Mouse (Mus musculus) megakaryocyte, adult 5-6 weeks (primary cell): ENCODE data around the gene Cela2a. TPM values are rescaled to one million over a fixed set of nuclear protein-coding genes. Genes with fewer than 3 reads are reported as not detected.
A peak's percentile ranks its signal among the peaks of the same experiment; 100 is the strongest.

Source experiments
- ATAC-seq: 2 replicates; pipeline ENCODE4 v1.8.0; 2016; ENCODE audit warnings: mild to moderate bottlenecking, inconsistent platforms; ENCODE audit not compliant: poor library complexity, severe bottlenecking
- total RNA-seq, 2 experiments: library from RNA; stranded (forward) in 1 of 2; stranded (reverse) in 1 of 2; fragments of 153-499, 151-499 nt in 1 of 2; fragments of 221-1000, 200-1000 nt in 1 of 2; gene quantifications; 2 replicates each; pipeline versions ENCODE4 v1.2.3 to v1.2.4; 2015 to 2017

The Cela2a gene
- total RNA-seq (2015) (not detected in 2 replicates), total RNA-seq (2017) (not detected in 2 replicates)

DNA sequence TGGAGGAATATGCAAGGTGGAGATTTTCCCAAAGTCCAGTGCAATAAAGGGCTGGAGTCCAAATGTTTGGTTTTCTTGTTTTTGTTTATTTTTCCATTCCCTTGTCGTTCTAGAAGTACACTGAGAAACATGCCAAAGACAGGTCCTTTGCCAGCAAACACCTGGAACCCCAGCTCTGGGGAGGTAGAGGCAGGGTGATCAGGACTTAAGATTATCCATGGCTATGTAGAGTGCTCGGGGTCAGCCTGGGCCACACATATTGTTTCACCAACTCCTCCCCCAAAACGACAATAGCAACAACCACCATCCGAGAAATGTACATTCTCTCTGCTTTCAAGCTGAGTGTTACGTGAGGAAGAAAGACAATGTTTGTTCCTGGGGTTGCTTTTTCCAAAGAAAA is at the start of gene Cela2a:
Cela2a (minus strand) TSS at position 101 of the 400 bp plus-strand sequence.
- no peak for ATAC-seq

DNA sequence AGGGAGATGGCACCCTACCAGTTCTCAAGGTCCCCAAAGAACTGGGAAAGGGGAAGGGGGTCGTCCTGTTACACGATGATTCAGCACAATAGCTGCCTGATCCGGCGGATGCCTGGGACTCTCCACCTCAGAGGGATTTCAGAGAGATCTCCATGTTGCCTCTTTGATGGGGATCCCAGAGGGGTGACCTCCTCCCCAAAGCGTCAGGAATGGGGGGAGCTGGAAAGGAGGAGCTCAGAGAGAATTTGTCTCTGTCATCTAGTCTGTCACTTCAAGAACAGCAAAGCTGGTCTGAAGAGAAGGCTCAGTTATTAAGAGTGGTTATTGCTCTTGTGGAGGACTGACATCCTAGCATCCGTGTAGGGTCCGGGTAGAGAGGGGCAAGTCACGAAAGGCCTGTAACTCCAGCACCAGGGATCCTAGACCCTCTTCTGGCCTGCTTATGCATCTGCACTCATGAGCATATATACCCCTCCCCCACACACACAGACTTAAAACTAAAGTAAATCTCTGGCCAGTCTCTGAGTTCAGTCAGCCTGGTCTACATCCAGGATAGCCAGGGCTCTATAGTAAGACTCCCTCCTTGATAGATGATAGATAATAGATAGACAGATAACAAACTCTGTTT is 49.6 kb upstream of the Cela2a start:
- ATAC-seq, result no peak

DNA sequence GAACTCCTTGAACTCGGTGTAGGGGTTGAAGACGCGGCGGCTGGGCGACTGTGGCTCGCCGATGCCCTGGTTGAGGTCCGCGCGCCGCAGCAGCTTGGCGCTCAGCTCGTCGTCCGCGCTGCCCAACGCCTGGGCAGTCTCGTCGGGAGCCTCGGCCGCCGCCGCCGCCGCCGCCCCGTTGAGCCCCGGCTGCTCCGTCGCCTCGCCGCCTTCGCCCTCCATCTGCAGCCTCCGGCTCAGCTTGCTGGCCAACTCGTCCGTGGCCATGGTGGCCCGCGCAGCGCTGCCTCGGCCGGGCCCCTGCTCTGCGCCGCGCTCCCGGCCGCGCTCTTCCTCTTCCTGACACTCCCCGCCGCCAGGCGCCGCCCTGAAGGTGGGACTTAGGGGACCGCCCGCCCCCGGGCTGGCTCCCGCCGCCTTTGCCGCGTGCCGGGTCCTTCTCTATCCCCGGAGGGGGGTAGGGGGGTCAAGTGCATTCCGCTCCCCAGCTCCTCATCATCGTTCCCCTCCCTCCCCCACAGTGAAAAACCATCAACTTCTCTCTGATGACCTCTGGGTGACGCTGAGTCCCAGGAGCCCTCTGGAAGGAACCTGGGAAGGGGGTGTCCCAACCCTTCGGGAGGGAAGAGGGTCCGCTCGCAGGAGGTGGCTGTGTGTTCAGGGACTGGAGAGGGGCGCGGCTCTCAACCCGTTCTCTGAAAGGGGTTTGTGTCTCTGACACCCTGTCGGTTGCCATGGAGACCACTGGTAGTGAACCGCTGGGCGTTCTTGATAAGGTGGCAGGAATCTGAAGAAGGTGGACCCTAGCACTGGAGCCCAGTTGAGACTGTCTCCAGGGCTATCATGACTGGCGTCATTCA is 48.9 kb upstream of the Cela2a start, which contains the start of gene Efhd2:
Efhd2 (minus strand) TSS at position 320 of the 860 bp plus-strand sequence.
- peak; percentile 76 for ATAC-seq

DNA sequence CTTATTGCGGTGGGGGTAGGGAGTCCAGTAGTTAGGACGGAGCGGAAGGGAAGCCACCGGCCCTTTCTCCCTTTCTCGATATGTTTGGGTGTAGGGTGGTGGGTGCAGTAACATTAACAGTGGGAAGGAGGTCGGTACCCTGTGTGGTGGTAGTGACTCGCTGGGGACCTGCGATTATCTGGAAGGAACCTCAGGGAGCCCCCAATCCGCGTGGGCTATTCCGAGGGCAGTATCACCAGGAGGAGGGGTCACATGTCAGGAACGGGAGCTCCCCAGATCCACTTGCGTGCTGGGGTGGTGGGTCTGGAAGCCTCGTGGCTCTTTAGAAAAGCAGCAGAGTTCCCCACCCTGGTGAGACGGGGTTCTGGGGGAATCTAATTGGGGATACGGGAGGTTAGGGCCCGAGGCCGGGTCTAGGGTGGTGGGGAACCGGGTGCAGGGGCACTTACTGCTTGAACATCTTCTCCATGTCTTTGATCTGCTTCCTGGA is 48.2 kb upstream of the Cela2a start:
- ATAC-seq, result no peak

- no peak for ATAC-seq
Observed at GRCm38 (mm10) chr4:141872977-141873376, 47.0 kb upstream of the Cela2a start.

DNA sequence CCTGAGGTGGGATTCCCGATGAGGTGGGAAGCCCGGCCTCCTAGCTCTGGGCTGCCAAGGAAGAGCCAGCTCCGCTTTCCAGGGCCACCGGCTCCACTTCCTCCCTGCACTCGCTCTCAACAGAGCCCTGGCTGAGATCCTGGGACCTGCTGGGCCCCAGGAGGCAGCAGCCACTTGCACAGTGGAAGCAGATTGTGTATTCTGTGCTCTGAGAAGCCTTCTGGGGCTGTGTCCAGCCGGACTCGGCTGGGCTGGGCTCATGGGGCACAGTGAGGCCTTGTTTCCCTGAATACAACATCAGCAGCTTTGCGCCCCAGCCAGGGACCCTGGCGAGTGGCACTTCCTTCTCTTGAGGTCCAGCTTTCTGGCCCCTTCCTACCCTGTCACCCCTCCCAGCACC is 45.9 kb upstream of the Cela2a start:
- ATAC-seq, result no peak

DNA sequence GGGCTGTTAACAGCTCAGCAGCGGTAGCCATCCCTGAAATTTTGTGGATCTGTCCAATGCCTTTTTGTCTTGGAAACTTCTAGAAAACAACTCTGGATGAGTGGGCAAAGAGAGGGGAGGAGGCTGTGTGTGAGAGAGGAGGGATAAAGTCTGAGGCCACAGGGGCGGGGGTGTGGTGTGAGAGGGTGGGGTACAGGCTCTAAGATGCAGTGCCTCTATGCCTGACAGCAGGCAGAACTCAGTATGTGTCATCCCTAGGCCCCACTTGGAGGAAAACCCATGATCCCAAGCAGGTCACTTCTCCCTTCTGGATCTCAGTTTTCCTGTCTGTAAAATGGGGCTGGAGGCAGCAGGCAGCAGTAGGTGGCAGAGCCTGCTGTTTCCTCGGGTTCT is 45.4 kb upstream of the Cela2a start:
- ATAC-seq, result 0 out of 2 replicates have a peak, but pooled peaks have one; percentile 5

DNA sequence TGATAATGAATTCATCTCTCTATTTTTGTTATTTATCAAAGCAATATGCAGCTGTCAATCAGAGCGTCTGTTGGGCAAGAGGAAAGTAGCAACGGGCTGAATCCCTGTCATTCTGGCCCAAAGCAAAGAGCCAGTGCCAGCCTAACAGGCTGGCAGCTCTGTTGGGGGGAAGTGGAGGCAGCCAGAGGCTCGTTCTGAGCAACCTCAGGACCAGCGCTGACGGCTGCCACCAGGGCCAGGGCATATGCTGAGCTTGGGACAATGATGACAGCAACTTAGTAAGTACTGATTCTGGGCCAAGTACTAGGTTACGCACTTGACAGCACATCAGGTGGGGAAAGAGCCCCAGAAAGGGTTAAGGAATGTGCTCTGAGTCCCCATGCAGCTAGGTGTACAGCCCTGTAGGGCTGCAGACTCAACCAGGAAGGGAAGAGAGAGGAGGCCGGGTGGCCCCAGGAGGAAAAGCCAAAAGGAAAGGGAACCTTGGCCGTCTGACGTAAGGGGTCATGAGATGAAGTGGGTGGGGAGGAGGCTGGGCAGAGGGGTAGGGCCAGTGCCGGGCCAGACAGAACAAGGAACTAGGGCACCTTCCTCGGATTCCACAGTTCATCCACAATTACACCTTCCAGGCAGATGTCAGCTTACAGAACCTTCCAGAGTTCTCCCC is 44.8 kb upstream of the Cela2a start:
- ATAC-seq, result peak; percentile 68

DNA sequence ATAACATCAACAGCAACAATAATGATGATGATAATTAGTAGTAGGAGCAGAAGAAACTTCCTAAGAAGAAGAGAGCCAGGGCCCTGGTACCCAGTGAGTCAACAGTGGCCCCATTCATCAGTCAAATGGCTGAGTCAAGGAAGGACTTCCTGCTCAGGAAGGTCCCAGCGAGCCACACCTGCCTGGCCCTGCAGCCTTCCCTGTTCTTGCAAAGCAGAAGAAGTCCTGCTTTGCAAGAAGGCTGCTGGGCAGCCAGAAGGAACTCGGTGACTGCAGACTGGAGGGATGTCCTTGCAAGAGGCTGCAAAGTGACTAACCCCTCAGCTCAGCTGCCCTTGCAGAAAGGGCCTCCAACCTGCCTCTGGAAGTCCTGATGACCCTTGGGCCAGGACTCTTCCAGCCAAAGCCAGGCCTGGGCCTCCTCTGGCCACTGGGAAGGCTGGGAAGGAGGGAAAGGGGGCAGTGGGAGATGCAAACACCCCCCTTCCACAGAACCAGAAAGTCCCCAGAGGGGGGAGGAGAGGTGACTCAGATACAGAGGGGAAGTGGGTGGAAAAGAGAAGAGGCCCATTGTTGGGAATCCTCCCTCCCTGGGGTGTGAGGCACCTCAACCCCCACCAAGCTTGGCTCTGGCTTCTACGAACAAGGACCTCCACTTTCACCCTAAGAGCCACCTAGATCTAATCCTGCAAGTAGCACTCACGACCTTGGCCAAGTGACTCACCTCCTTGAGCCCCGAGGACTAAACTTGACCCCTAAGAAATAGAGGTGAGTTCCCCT is 43.7 kb upstream of the Cela2a start:
- ATAC-seq, result peak; percentile 15; the same call in 1 of the 2 replicates

DNA sequence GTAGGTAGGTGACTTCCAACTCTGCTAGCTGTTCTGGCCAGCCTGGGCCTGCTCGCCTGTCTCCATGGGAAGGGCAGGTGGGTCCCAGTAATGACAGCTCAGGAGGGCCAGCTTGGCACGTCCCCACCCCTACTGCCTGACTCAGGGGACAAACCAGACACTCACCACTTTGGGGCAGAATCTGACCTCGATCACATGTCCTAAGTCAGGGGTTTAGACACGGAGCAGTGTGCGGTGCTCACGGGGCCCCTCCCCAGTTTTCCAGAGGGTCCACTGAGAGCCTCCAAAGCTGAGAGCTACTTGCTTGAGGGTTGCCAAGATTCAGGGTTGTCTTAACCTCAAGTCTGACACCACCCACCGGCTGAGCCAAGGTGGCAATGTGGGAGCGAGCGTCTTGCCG is 42.1 kb upstream of the Cela2a start:
- ATAC-seq, result no peak

DNA sequence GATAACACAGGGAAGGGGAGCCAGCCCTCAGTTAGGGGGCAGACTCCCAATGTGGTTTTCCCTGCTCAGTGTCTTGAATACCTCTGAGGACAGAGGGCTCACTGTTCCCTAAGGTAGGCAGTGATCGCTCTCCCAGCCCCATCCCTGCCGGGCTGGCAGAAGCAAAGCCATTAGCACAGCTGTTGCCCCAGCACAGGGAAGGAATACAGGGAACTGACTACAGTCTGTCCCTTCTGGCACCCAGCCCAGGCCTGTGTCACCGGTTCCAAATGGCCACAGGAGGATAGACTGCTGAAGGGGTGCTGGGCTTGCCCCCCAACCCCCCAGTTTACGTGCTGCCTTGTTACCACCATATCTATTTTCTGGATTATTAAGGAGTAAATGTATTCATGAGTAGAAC is 41.5 kb upstream of the Cela2a start:
- ATAC-seq, result no peak

DNA sequence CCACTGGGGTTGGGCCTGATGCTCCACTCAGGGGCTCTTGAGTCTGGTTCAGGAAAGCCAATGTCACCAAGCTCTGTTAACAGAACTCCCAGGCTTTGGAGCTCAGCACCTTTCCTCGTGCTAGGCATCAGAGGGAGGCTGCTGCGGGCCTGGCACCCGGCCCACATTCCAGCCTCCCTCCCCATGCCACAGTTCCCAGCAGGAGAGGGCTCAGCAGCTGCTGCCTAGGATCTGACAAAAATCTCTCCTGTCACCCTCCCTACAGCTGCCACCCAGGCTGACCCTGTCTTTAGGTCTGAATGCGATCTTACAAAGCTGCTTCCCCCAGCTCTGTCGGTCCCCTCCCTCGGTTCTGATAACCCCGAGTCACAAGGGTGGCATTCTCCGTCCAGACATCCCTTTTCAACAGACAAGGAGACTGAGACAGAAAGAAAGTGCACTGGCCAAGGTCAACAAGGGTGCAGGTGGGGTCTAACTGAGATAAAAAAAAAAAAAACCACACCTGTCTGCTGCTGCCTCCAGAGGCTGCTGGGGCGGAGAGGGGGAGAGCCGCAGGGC is 41.1 kb upstream of the Cela2a start:
- no peak for ATAC-seq

- no peak for ATAC-seq
Observed at GRCm38 (mm10) chr4:141865600-141865999, 39.6 kb upstream of the Cela2a start.

GRCm38 (mm10) chr4:141865006-141865405 is 39.0 kb upstream of the Cela2a start:
- ATAC-seq, result no peak

DNA sequence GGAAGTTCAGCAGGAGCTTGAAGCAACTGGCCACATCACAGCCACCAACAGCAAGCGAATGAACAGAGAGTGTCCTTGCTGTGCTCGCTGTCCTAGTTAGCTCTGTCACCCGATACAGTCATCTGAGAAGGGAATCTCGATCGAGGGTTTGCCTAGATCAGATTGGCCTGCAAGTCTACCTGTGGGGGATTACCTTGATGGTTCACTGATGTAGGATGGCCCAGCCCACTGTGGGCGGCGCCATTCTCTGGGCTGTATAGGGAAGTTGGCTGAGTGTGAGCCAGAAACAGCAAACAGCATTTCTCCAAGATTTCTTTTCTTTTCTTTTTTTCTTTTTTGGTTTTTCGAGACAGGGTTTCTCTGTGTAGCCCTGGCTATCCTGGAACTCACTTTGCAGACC is 38.5 kb upstream of the Cela2a start:
- no peak for ATAC-seq

DNA sequence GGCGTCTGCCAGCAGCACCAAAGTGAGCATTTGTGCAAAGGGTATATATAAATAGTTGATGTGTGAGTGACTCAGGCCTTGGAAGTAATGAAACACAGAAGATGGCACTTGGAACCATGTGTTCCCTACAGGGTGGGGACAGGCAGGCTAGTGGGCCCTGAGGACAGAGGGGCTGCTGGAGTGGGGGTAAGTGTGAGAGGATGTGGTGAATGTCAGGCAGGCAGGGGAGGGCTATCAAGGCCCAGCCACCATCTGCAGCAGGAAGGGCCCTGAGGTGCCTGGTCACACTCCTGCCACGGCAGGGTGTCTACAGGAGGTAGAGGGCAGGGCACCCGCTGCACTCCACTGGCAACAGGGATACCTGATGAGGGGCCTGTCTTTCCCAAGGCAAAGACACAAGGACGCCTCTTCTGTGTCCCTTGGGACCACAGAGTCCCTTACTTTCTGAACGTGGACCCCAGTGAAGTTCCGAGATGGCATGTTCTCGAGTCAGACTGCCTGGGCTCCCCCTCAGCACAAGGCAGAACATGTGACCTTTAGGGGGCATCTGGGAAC is 37.8 kb upstream of the Cela2a start:
- ATAC-seq, result peak; percentile 27

- no peak for ATAC-seq
Observed at GRCm38 (mm10) chr4:141862867-141863266, 36.9 kb upstream of the Cela2a start.

GRCm38 (mm10) chr4:141861591-141862295 is 35.8 kb upstream of the Cela2a start:
- peak; percentile 54 for ATAC-seq

DNA sequence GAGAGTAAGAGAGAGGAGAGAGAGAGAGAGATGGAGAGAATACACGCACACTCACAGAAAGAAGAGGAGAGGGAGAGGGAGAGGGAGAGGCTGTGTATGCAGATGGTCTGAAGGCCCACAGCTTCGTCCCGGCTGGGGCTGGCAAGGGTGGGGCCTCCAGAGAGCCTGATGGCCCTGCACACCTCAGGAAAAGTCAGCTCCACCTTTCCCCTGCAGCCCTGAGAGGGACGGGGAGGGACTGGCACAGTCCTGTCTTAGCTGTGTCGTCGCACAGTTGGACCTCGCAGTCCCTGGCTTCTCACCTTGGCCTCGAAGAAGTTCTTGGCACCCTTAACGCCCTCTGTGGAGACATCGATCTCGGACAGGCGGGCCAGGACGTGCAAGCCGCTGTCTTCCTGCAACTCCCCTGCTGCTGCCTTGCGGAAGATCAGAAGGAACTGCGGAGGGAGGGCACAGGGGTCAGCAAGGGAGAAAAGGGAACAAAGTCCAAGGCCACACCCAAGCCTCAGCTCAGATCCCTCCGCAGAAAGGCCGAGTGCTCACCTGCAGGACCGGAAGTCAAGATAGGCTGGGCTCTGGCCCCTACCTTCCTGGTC is 34.4 kb upstream of the Cela2a start:
- ATAC-seq, result peak; percentile 41
